Mouse (Mus musculus): ENCODE data around the gene Kirrel.

DNA sequence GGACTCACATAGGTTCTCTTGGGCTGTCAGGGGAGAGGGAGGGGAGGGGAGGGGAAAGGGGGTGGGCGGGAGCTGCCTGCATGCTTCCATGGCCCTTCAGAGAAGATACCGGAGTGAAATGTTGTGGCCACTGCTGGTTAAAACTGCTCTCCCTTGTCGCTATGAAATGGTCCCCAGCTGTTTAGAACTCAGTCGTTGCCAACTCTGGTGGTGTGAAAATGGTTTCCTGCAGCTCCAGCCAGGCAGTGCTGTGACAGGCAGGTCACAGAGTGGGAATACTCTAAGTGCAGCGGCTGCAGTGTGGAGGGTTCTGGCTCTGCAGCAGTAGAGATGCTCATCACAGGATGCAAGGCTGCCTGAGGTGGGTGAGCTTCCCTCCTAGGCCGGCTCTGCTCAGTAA is 22.1 kb upstream of the Kirrel start:
- TF ChIP-seq CTCF (IDR thresholded peaks at IDR 0.05; ENCODE audit: control insufficient read depth, insufficient read depth, low read length) (no peak), POLR2A (IDR thresholded peaks at IDR 0.05; ENCODE audit: borderline replicate concordance, control insufficient read depth, low read depth, low read length) (no peak)

All from bone marrow, adult 2 months (tissue).